Mouse (Mus musculus) mouse trophoblast stem cell (cell line): Measurements from ENCODE around the gene Fam208b.
"Not testable (repeated sequence)": the region's sequence is repeated elsewhere in the genome, so short reads cannot be mapped to it uniquely, and the experiment has no call there.

Source experiments
- in situ Hi-C, 2 experiments: fragments of 300-500 bp; cut with MseI, MboI; formaldehyde crosslinking; loops; 2 replicates in 1 of 2; 3 replicates in 1 of 2; pipeline ENCODE4 v1.15.1; 2025

Gene Fam208b

GRCm38 (mm10) chr13:3563130-3563529 is 47.8 kb downstream of the Fam208b start:
- in situ Hi-C loops, result no loop called here

DNA sequence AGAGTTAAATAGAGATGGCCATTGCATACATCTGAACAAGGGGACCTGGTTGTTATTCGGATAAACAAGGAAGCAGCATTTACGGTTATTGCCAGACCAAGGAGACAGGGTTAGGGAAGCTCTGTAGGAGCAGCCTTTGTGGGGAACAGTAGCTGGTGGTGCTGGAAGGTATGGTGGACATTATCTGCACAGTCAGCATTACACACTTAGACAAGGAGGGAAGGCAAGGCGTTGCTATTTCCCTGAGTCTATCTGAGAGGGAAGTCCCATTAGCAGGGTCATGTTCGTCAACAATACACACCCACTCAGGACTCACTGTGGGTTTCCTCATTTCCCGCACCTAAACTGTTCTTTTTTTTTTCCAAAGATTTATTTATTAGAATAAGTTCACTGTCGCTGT is 63.1 kb downstream of the Fam208b start:
- in situ Hi-C loops, result loop anchor here (25.0 kb wide), 1 partner anchor 136 kb away; no protein-coding TSS in a partner anchor

DNA sequence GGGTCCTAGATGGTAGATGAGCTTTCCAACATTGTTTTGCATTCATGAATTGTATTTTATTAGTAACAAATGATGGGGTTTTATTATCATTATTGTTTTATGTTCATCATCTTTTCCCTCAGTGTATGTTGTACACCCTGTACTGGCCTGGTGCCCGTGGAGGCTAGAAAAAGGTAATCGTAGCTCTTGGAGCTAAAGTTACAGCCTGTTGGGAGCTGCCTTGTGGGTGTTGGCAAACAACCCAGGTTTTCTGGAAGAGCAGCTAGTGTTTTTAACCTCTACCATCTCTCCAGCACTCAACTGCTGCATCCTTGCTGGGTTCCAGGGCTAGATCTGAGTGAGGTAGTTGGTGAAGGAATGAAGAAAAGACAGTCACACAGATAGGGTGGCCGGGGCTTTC is 63.5 kb downstream of the Fam208b start:
- in situ Hi-C loops, result loop anchor here (25.0 kb wide), 1 partner anchor 135 kb away; no protein-coding TSS in a partner anchor

- in situ Hi-C loops, result loop anchor here (25.0 kb wide), 1 partner anchor 133 kb away; no protein-coding TSS in a partner anchor
Observed at GRCm38 (mm10) chr13:3544925-3545324, 66.0 kb downstream of the Fam208b start.

DNA sequence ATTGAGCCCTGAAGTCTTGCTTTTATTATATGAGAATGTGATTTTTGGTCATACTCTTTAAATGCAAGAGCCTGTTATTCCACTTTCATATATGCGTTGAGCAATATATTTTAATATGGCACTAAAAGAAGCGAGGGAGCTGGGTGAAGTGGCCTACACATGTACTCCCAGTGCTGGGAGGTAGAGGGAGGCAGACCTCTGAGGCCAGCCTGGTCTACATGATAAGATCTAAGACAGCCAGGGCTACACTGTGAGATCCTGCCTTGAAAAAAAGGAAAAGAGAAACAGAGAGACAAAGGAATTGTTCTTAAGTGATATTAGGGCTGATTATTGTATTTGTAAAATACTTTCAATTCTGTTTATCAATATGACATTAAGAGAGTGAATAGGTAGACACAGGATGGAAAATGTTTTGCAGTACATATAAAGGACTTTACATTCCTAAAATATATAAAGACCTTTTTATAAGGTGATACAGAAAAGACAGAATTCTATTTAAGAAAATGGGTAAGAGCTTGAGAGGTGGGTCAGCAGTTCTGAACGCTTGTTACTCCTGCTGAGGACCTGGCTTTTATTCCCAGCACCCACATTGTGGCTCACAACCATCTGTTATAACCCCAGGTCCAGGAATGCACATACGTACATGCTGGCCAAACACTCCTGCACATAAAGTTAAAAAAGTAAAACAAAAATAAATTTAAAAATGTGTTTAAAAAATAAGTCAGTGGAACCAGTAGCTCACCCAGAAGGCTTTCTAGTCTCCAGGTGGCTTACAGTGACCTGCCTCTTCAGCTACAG is 66.6 kb downstream of the Fam208b start:
- in situ Hi-C loops, result loop anchor here (25.0 kb wide), 1 partner anchor 132 kb away; no protein-coding TSS in a partner anchor

DNA sequence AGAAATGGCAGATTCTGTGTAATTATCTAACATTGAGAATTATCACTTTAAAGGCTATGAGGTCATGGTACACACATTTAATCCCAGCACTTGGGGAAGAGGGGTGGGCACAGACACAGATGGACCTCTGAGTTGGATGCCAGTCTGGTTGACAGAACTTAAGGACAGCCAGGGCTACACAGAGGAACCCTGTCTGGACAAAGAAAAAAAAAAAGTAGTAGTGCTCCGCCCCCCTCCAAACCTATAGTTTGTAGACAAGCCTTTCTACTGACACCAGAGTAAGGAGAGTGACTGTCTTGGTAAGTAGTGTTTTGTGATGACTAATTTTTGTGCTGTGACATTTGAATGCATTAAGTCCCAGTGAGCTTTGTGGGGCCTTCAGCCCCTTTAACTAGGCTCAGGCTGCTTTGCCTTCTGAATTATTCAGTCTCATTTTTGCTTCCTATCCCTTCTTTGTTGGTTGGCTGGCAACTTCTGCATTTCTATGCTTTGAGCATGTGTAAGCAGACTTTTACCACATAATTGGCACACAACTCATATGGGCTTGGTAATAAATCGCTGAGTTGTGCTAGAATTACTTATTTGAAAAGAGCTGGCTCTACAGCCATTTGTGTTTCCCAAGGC is 69.6 kb downstream of the Fam208b start:
- in situ Hi-C loops, result loop anchor here (25.0 kb wide), 1 partner anchor 129 kb away; no protein-coding TSS in a partner anchor

- in situ Hi-C loops, result loop anchor here (25.0 kb wide), 1 partner anchor 128 kb away; no protein-coding TSS in a partner anchor
Observed at GRCm38 (mm10) chr13:3540166-3540565, 70.7 kb downstream of the Fam208b start.

- in situ Hi-C loops, result loop anchor here (25.0 kb wide), 1 partner anchor 127 kb away; no protein-coding TSS in a partner anchor
Observed at GRCm38 (mm10) chr13:3538969-3539562, 71.8 kb downstream of the Fam208b start.

GRCm38 (mm10) chr13:3538223-3538968 is 72.5 kb downstream of the Fam208b start:
- in situ Hi-C loops, result loop anchor here (25.0 kb wide), 1 partner anchor 126 kb away; no protein-coding TSS in a partner anchor

- in situ Hi-C loops, result loop anchor here (25.0 kb wide), 1 partner anchor 125 kb away; no protein-coding TSS in a partner anchor
Observed at GRCm38 (mm10) chr13:3537594-3538222, 73.2 kb downstream of the Fam208b start, which contains the start of gene Gdi2. Gene Gdi2, plus strand, starts transcription at chr13:3538063.

DNA sequence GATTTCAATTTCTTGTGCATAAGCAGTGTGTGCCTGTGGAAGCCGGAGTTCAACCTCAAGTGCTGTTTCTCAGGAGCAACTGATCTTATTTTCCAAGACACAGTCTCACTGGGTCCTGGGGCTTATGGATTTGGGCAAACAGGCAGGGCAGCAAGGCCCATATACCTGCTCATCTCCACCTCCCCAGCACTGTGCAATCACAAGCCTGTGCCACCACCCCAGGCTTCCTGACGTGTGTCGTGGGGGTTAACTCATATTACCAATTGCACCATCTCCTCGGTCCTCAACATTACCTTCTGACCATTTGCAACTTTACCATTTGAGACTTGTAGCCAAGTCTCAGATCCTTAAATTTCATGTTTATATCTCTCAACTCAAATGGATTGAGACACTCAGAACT is 76.8 kb downstream of the Fam208b start:
- in situ Hi-C loops, result loop anchor here (25.0 kb wide), 1 partner anchor 122 kb away; no protein-coding TSS in a partner anchor

DNA sequence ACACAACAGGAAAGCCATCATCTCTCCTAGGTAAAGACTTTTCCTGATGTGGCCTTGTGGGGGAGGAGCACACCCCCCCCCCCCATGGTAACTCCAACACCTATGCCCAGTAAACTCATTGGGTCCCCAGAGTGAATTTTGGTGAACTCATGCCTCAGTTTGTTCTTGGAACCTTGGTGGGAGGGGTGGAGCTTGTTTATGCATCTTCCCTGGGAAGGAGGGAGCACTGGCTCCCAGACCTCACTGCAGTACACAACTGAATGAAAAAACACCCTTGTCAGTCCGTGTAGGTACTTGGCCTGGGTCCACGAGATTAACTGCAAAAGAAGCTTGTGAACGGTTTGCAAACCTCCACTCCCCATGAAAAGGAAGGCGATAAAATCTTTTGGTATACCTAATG is 78.5 kb downstream of the Fam208b start:
- in situ Hi-C loops, result loop anchor here (25.0 kb wide), 1 partner anchor 120 kb away; no protein-coding TSS in a partner anchor

DNA sequence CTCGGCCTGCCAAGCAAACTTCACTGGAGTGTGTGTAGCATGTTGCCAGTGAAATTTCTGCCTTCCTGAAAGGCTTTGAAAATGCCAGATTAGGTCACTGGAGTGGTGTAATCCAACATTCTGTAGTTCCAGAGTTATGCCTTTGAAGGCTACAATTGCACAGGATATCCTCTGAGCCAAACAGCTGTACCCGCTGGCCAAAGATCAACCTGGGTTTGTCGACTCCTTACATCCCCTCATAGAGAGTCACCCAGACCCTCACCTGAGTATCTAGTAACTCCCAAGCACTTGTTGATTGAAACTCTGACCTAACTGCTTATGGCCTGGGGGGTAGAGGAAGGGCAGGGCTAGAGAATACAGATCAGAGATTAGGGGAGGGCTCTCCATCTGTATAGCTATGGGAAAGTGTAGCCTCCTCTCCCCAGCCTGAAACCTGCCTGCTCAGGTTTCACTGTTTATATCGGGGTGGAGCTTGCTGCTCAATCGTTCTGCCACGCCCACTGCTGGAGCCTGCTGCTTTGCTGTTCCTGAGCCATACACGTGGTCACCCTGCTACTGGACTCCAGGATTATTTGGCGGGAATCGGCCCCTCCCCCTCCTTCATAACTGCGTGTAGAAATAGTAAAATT is 79.1 kb downstream of the Fam208b start:
- in situ Hi-C loops, result loop anchor here (25.0 kb wide), 1 partner anchor 120 kb away; no protein-coding TSS in a partner anchor

DNA sequence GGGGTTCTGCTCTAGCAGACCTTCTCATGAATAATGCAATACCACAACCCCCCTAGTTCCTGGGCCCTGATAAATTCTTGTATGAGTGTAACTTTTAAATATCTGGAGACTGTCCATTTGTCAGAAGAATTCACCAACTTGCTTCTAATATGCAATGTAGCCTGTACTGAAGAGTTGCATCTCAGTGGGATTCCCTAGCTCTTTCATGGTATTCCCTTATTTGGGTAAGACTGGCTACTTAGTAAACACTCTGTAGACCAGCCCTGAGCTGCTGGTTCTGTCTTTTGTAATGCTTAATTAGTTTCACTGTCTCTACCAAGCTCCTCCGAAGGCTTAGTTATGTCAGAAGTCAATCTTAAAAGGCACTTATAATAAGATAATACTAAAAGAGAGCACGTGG is 79.7 kb downstream of the Fam208b start:
- in situ Hi-C loops, result loop anchor here (25.0 kb wide), 1 partner anchor 119 kb away; no protein-coding TSS in a partner anchor

- in situ Hi-C loops, result loop anchor here (25.0 kb wide), 1 partner anchor 118 kb away; no protein-coding TSS in a partner anchor
Observed at GRCm38 (mm10) chr13:3530451-3530850, 80.5 kb downstream of the Fam208b start.

DNA sequence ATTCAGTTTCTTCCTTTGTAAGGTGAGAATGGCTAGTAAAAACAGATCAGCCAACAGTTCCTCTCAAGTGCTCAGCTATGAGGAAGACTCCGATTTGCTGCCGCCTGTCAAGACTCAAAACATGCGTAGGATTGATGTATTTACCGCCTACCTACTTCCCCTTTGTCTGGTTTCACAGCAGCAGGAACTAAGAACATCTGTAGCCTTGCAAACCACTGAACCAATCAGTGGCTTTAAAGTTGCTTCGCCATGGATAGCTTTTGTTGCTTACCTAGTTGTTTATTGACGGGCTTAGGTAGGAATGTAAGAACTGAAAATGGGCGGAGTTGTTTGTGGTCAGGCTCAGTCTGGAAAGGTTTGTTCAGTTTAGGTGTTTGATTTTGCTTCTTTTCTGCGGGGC is 84.6 kb downstream of the Fam208b start:
- in situ Hi-C loops, result loop anchor here (25.0 kb wide), 1 partner anchor 114 kb away; no protein-coding TSS in a partner anchor

- in situ Hi-C loops, result loop anchor here (25.0 kb wide), 1 partner anchor 113 kb away; no protein-coding TSS in a partner anchor
Observed at GRCm38 (mm10) chr13:3525611-3526051, 85.3 kb downstream of the Fam208b start.

- in situ Hi-C loops, result no loop called here
Observed at GRCm38 (mm10) chr13:3523946-3524345, 87.0 kb downstream of the Fam208b start.

DNA sequence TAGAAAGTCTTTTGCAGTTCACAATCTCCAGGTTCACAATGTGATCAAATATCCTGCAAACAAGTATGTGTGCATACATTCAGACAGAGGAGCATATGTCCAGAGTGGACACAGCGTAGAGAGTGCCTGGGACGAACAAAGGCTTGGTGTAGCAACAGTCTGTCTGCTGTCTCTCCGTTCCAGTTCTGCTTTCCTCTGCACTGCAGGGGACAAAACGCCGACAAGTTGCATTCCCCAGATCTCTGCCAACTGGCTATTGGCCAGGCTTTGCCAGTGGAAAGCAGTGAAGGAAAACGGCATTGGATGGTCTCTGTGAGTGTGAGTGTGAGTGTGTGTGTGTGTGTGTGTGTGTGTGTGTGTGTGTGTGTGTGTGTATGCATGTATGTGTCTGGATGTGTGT is 87.4 kb downstream of the Fam208b start:
- in situ Hi-C loops, result no loop called here

DNA sequence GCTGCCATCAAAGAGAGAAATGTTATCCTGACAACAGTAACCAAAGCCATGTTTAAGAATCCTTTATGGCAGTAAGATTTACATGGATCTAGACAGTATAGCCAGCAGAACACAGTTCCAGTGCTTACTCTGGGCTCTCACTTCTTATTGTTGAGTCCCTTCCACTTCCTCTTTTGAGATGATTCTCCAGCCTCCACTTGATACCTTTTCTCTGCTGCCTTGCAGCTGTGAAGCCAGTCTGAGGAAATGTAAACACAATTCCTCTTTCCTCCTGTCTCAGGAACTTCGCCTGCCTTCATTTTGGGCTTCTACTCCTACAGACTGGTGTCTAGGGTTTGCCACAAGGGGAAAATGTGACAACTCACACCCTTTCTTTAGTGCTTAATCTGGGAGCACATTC is 90.9 kb downstream of the Fam208b start:
- in situ Hi-C loops, result not testable (repeated sequence)
